Mouse (Mus musculus): ENCODE results near the gene Fam240a. TPM values are rescaled to one million over a fixed set of nuclear protein-coding genes. Genes with fewer than 3 reads are reported as not detected.

Fam240a gene
- polyA plus RNA-seq, 1 experiment: not detected

- Histone ChIP-seq H3K4me1 (ENCODE audit: control insufficient read depth, insufficient read depth, low read length) (no peaks in the 10 kb centered on the region), H3K27ac (ENCODE audit: insufficient read depth, low read length) (no peak overlapping the region), H3K4me3 (ENCODE audit: insufficient read depth, low read length) (no peak overlapping the region)
- TF ChIP-seq CTCF (IDR thresholded peaks at IDR 0.05; ENCODE audit: extremely low read depth, insufficient read depth, low read length) (no peak), POLR2A (IDR thresholded peaks at IDR 0.05; ENCODE audit: extremely low read depth, insufficient read depth, low read length) (no peak)
Measured at GRCm38 (mm10) chr9:110920665-110921419, 4.2 kb upstream of the Fam240a start.

- H3K27ac ChIP-seq (ENCODE audit: insufficient read depth, low read length): no peak overlapping the region
- H3K4me1 ChIP-seq (ENCODE audit: control insufficient read depth, insufficient read depth, low read length): no peaks in the 10 kb centered on the region
- no peak overlapping the region for H3K4me3 ChIP-seq (ENCODE audit: insufficient read depth, low read length)
- TF ChIP-seq CTCF (IDR thresholded peaks at IDR 0.05; ENCODE audit: extremely low read depth, insufficient read depth, low read length) (no peak), POLR2A (IDR thresholded peaks at IDR 0.05; ENCODE audit: extremely low read depth, insufficient read depth, low read length) (no peak)
Measured at GRCm38 (mm10) chr9:110915466-110915865, 1.2 kb downstream of the Fam240a start.

DNA sequence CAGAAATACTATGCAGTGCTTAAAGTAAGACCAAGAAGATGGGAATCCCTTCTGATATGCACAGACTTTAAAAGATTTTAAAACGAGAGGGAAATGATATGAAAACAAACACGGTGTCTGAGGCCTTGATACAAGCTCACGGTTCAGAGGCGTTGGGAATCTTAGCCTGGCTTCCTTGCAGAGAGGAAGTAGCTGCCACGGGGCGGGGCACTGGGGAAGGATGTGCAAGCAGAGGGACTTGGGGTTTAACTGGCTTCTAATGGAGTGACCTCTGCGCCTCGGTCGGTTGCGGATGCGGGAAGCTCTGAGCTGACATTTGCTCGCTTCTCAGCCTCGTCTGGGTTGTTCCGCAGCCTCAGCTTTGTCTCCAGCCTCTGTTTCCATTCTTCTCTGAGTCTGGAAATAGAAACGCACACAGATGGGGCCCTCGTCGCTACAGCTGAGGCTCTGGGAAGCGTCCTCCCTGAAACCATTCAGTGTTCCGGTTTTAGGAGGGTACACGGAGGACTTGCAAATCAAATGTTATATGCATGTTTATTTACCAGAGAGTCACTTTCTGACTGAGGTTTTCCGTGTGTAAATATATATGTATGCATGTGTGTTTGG is 1.9 kb downstream of the Fam240a start:
- no peak for TF ChIP-seq POLR2A (IDR thresholded peaks at IDR 0.05; ENCODE audit: extremely low read depth, insufficient read depth, low read length)
- TF ChIP-seq CTCF (IDR thresholded peaks at IDR 0.05; ENCODE audit: extremely low read depth, insufficient read depth, low read length): no peak

DNA sequence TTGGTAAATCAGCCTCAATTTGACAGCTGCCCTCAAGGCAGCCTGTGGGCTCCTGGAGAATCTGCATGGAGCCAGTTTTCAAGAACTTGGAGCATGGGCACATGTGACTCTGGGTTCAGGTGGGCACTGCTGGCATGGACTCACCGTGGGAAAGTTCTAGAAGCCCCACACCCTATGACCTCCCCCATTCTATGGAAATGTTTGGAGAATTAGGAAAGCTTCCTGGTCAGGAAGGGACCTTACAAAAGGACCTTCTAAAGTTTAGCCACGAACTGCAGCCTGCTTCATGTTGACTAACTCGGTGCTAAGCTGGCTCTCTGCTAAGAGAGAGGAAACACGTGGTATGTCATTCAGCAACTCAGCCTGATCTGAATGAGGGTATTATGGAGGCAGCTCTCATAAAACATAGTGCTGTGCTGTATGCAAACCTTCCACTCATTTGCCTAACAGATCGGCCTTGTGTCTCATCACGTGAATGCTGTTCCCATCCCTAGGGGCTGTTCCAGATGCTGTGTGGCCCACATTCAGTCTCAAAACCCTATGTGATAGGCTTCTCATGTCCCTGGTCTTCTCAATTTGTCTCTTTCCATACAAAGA is 7.2 kb downstream of the Fam240a start:
- no peak overlapping the region for H3K27ac ChIP-seq (ENCODE audit: insufficient read depth, low read length)
- H3K4me3 ChIP-seq (ENCODE audit: insufficient read depth, low read length): no peak overlapping the region
- no peaks in the 10 kb centered on the region for H3K4me1 ChIP-seq (ENCODE audit: control insufficient read depth, insufficient read depth, low read length)
- no peak for TF ChIP-seq CTCF (IDR thresholded peaks at IDR 0.05; ENCODE audit: extremely low read depth, insufficient read depth, low read length)
- TF ChIP-seq POLR2A (IDR thresholded peaks at IDR 0.05; ENCODE audit: extremely low read depth, insufficient read depth, low read length): no peak

More for the DNA sequence above, 1.9 kb downstream of the Fam240a start:
- H3K4me3 ChIP-seq (ENCODE audit: insufficient read depth, low read length): no peak overlapping the region
- no peaks in the 10 kb centered on the region for H3K4me1 ChIP-seq (ENCODE audit: control insufficient read depth, insufficient read depth, low read length)
- no peak overlapping the region for H3K27ac ChIP-seq (ENCODE audit: insufficient read depth, low read length)

DNA sequence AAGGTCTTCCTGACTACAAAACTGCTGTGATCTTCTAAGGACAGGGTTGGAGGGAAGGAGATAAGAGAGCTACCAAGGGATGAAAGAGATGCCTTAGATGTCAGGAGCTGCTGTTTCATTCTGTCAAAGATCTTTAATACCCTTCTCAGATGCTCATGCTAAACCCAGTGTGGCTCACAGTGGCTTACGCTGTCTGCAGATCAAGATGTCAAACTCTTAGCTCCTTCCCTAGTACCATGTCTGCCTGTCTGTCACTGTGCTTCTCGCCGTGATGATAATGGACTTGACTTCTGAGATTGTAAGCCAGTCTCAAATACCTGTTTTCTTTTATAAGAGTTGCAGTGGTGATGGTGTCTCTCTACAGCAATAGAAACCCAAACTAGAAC is 8.0 kb downstream of the Fam240a start:
- TF ChIP-seq POLR2A (IDR thresholded peaks at IDR 0.05; ENCODE audit: extremely low read depth, insufficient read depth, low read length) (no peak), CTCF (IDR thresholded peaks at IDR 0.05; ENCODE audit: extremely low read depth, insufficient read depth, low read length) (no peak)
- H3K4me3 ChIP-seq (ENCODE audit: insufficient read depth, low read length): no peak overlapping the region
- no peaks in the 10 kb centered on the region for H3K4me1 ChIP-seq (ENCODE audit: control insufficient read depth, insufficient read depth, low read length)
- H3K27ac ChIP-seq (ENCODE audit: insufficient read depth, low read length): no peak overlapping the region

GRCm38 (mm10) chr9:110907838-110908630 is 8.6 kb downstream of the Fam240a start:
- TF ChIP-seq CTCF (IDR thresholded peaks at IDR 0.05; ENCODE audit: extremely low read depth, insufficient read depth, low read length) (no peak), POLR2A (IDR thresholded peaks at IDR 0.05; ENCODE audit: extremely low read depth, insufficient read depth, low read length) (no peak)
- no peaks in the 10 kb centered on the region for H3K4me1 ChIP-seq (ENCODE audit: control insufficient read depth, insufficient read depth, low read length)
- H3K4me3 ChIP-seq (ENCODE audit: insufficient read depth, low read length): no peak overlapping the region
- H3K27ac ChIP-seq (ENCODE audit: insufficient read depth, low read length): no peak overlapping the region

- Histone ChIP-seq H3K4me3 (ENCODE audit: insufficient read depth, low read length) (no peak overlapping the region), H3K27ac (ENCODE audit: insufficient read depth, low read length) (no peak overlapping the region), H3K4me1 (ENCODE audit: control insufficient read depth, insufficient read depth, low read length) (no peaks in the 10 kb centered on the region)
- TF ChIP-seq POLR2A (IDR thresholded peaks at IDR 0.05; ENCODE audit: extremely low read depth, insufficient read depth, low read length) (no peak), CTCF (IDR thresholded peaks at IDR 0.05; ENCODE audit: extremely low read depth, insufficient read depth, low read length) (no peak)
Measured at GRCm38 (mm10) chr9:110907201-110907837, 9.3 kb downstream of the Fam240a start.

DNA sequence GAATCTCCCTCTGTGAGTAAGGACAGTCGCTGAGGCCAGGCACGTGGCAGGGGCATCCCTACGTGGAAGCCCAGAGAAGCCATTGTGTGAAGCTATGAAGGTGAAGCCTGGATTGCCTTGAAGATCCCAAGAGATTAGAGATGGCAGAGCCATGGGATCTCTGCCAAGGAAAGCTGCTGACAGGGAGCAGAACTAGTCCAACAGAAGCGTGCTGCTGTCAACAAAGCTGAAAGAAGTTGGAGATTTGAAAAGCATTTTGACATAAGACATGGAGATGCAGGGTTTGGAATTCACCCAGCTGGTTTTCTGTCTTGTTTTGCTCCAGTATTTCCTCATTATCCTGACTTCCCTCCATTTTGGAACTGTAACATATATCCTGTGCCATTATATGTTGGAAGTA is 14.4 kb downstream of the Fam240a start:
- H3K4me3 ChIP-seq (ENCODE audit: insufficient read depth, low read length): no peak overlapping the region
- TF ChIP-seq POLR2A (IDR thresholded peaks at IDR 0.05; ENCODE audit: extremely low read depth, insufficient read depth, low read length): no peak
- no peak for TF ChIP-seq CTCF (IDR thresholded peaks at IDR 0.05; ENCODE audit: extremely low read depth, insufficient read depth, low read length)
- no peak overlapping the region for H3K27ac ChIP-seq (ENCODE audit: insufficient read depth, low read length)
- no peaks in the 10 kb centered on the region for H3K4me1 ChIP-seq (ENCODE audit: control insufficient read depth, insufficient read depth, low read length)

GRCm38 (mm10) chr9:110901204-110901603 is 15.5 kb downstream of the Fam240a start:
- TF ChIP-seq CTCF (IDR thresholded peaks at IDR 0.05; ENCODE audit: extremely low read depth, insufficient read depth, low read length) (no peak), POLR2A (IDR thresholded peaks at IDR 0.05; ENCODE audit: extremely low read depth, insufficient read depth, low read length) (no peak)
- no peak overlapping the region for H3K4me3 ChIP-seq (ENCODE audit: insufficient read depth, low read length)
- no peaks in the 10 kb centered on the region for H3K4me1 ChIP-seq (ENCODE audit: control insufficient read depth, insufficient read depth, low read length)
- H3K27ac ChIP-seq (ENCODE audit: insufficient read depth, low read length): no peak overlapping the region
